Mouse (Mus musculus) ES-Bruce4 (cell line): ENCODE results near the gene Ppp4r1.

ENCODE experiments used
- CTCF ChIP-seq: IDR thresholded peaks from one replicate; pipeline ENCODE4 v1.8.1; 2011; ENCODE audit warnings: low read depth, low read length
- EP300 ChIP-seq: IDR thresholded peaks from 2 replicates; pipeline ENCODE4 v1.6.1; 2011; ENCODE audit warnings: low read depth, low read length; ENCODE audit not compliant: insufficient read depth
- POLR2A ChIP-seq: IDR thresholded peaks from one replicate; pipeline ENCODE4 v1.8.1; 2011; ENCODE audit warnings: low read length; ENCODE audit not compliant: insufficient read depth

DNA sequence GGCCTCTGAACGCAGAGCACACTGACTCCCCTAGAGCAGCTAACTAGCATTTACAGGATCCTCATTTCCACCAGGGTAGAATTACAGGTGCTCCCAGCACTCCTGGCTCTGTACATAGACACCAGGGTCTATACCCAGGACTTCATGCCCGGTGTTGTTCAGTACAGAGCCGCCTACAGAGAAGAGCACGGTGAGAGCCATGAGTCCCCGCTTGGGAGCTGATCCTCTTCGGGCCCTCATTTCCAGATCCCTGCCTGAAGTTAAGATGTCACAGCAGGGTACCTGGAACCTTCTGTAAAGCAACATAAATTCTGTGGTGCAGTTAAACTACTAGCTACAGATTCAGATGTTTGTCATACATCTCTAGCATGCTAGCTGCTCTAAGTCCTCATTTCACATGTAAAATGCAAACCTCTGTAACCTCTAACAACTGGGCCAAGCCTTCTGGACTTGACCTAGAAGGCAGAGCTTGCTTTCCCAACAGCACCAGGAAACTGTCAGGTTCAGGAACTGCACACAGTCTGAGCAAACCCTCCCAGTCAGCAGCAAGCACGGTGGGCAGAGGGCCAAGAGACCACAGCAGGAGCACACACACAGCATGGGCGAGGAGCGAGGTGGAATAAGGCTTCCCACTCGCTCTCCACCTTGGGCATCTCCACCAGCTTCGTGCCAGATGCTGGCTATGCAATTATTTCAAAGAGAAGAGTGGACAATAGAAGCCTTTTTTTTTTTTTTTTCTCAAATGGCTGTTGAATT lies 65.5 kb downstream of the Ppp4r1 start:
- no peak for TF ChIP-seq EP300
- TF ChIP-seq CTCF: no peak
- TF ChIP-seq POLR2A: no peak
